Mouse (Mus musculus) kidney, postnatal 25 days (tissue): ENCODE results near the gene Mapk8ip1.
"Not testable (repeated sequence)": the region's sequence is repeated elsewhere in the genome, so short reads cannot be mapped to it uniquely, and the experiment has no call there.

Source experiments
- DNase-seq, 2 experiments: peaks; one replicate each; pipeline ENCODE4 v3.0.0; 2021; ENCODE audit warnings: mixed read lengths in 2 of 2

Gene Mapk8ip1

GRCm38 (mm10) chr2:92424462-92425308 lies 23.6 kb upstream of the Mapk8ip1 start:
- peak; percentile 19 to 61 for DNase-seq

GRCm38 (mm10) chr2:92423702-92424461 lies 22.8 kb upstream of the Mapk8ip1 start:
- DNase-seq: peak; percentile 97 to 99

- DNase-seq: no peak
Observed at GRCm38 (mm10) chr2:92423156-92423555, 22.1 kb upstream of the Mapk8ip1 start.

GRCm38 (mm10) chr2:92422388-92423135 lies 21.5 kb upstream of the Mapk8ip1 start:
- peak; percentile 42 to 62 for DNase-seq

GRCm38 (mm10) chr2:92421723-92422387 lies 20.8 kb upstream of the Mapk8ip1 start:
- DNase-seq: peak; percentile 57 to 82

GRCm38 (mm10) chr2:92411705-92412104 lies 10.6 kb upstream of the Mapk8ip1 start:
- DNase-seq: peak; percentile 53 to 79

GRCm38 (mm10) chr2:92408309-92409045 lies 7.4 kb upstream of the Mapk8ip1 start:
- peak; percentile 59 to 83 for DNase-seq

GRCm38 (mm10) chr2:92405687-92406086 lies 4.6 kb upstream of the Mapk8ip1 start:
- DNase-seq: no peak

- no peak for DNase-seq
Observed at GRCm38 (mm10) chr2:92404737-92405136, 3.7 kb upstream of the Mapk8ip1 start.

- DNase-seq: no peak
Observed at GRCm38 (mm10) chr2:92403776-92404319, 2.8 kb upstream of the Mapk8ip1 start.

GRCm38 (mm10) chr2:92402591-92403326 lies 1.7 kb upstream of the Mapk8ip1 start:
- peak; percentile 47 to 78 for DNase-seq

- no peak for DNase-seq
Observed at GRCm38 (mm10) chr2:92400682-92401081, 381 bp downstream of the Mapk8ip1 start.

- DNase-seq: not testable (repeated sequence)
Observed at GRCm38 (mm10) chr2:92399877-92400276, 1.2 kb downstream of the Mapk8ip1 start.

GRCm38 (mm10) chr2:92397436-92397835 lies 3.6 kb downstream of the Mapk8ip1 start:
- DNase-seq: no peak

GRCm38 (mm10) chr2:92395535-92395934 lies 5.5 kb downstream of the Mapk8ip1 start:
- DNase-seq: no peak

GRCm38 (mm10) chr2:92392318-92393264 lies 8.5 kb downstream of the Mapk8ip1 start:
- DNase-seq: peak in 1 of 2 experiments; percentile 48

- no peak for DNase-seq
Observed at GRCm38 (mm10) chr2:92391703-92392317, 9.3 kb downstream of the Mapk8ip1 start.

GRCm38 (mm10) chr2:92391116-92391515 lies 9.9 kb downstream of the Mapk8ip1 start:
- no peak for DNase-seq
